Mouse (Mus musculus): ENCODE results near the gene Bcam.
"Not testable (repeated sequence)": the region's sequence is repeated elsewhere in the genome, so short reads cannot be mapped to it uniquely, and the experiment has no call there.

Gene Bcam

GRCm38 (mm10) chr7:19770984-19771391 lies at the start of gene Bcam:
Gene Bcam (minus strand): TSS chr7:19771016.
- DNase-seq (ENCODE audit: extremely low spot score, low read depth, low spot score): no peak

DNA sequence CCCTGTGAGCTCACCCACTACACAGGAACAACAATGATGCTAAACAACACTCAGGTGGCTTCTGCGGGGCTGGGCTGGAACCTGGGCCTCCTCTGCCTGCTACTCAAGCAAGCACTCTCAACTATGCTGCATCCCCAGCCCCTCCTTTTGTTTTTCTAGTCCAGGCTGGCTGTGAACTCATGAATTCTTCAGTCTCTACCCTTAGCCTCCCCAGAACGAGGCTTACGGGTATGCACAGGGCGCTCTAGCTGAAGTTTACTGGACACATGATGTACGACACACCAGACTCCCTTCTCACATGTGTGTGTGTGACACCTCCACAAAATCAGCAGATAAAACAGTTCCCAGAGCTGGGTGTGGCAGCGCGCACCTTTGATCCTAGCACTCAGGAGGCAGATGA lies 48.1 kb upstream of the Bcam start:
- no peak for DNase-seq (ENCODE audit: extremely low spot score, low read depth, low spot score)

DNA sequence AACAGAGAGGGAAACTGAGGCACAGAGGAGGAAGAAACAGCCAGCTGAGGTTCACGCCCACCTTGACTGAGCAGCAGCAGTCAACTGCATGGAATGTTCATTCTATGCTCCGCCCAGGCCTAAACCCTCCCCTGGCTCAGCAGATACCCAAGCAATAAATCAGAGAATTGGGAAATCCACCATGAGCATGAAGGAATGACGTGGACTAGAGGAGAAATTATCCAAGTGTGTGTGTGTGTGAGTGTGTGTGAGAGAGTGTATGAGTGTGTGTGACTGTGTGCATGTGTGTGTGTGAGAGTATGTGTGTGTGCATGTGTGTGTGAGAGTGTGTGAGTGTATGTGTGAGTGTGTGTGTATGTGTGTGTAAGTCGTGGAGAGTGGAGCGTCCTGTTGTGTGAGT lies 47.6 kb upstream of the Bcam start:
- no peak for DNase-seq (ENCODE audit: extremely low spot score, low read depth, low spot score)

- DNase-seq (ENCODE audit: extremely low spot score, low read depth, low spot score): no peak
Observed at GRCm38 (mm10) chr7:19817382-19818105, 46.7 kb upstream of the Bcam start.

GRCm38 (mm10) chr7:19816224-19816771 lies 45.5 kb upstream of the Bcam start:
- no peak for DNase-seq (ENCODE audit: extremely low spot score, low read depth, low spot score)

DNA sequence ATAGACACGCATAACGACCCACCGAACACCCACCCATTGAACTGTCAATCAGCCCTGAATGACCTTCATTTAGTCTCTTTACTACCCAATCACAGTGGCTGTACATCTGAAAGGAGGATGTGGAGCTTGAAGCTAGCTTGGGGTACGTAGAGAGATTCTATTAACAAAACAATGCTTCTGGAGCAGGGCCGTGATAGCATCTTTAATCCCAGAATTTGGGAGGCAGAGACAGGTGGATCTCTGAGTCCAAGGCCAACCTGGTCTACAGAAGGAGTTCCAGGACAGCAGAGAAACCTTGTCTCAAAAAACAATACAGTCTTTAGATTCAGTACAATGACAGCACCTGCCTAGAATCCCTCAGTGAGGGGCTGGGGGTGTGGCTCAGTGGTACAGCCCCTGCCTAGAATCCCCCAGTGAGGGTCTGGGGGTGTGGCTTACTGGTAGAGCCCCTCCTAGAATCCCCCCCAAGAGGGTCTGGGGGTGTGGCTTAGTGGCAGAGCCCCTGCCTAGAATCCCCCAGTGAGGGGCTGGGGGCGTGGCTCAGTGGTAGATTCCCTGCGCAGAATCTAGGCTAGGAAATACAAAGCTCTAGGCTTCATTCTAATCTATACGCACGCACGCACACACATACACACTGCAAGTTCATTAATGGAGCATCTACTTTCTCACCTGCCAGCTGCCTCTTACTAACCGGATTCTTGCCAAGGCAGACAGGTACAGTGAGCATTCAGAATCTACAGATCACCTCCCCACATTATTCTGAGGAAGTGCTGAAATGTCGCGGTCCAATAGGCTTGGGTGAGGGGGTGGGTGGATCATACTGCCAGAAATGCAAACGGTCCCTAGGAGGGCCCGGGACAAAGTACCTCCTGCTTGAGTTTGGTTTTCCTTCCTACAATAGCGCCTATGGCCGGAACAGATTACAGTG lies 44.7 kb upstream of the Bcam start:
- DNase-seq (ENCODE audit: extremely low spot score, low read depth, low spot score): no peak

DNA sequence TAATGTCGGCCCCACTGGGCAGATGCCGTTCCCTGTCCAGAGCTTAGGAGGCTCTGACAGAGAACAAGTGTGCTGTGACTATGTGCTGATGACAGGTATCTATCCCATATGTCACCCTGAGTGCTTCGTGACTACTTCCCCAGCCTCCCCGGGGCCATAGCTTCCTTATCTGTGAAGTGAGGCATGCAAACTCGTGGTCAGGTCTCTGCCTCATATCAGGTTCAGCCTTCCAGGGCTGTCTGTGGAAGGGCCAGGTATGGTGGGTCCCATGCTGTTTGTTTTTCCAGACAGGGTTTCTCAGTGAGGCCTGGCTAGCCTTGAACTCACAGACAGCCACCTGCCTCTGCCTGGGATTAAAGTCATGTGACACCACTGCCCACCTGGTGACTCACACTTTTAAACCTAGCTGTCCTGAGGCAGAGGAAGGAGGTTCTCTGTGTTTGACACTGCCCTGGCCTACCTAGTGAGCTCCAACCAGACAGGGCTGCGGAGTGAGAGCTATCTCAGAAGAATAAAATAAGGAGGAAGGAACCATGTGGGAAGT lies 42.8 kb upstream of the Bcam start:
- no peak for DNase-seq (ENCODE audit: extremely low spot score, low read depth, low spot score)

GRCm38 (mm10) chr7:19813161-19813560 lies 42.3 kb upstream of the Bcam start:
- no peak for DNase-seq (ENCODE audit: extremely low spot score, low read depth, low spot score)

GRCm38 (mm10) chr7:19811114-19811513 lies 40.3 kb upstream of the Bcam start:
- DNase-seq (ENCODE audit: extremely low spot score, low read depth, low spot score): no peak

- DNase-seq (ENCODE audit: extremely low spot score, low read depth, low spot score): no peak
Observed at GRCm38 (mm10) chr7:19809369-19809768, 38.6 kb upstream of the Bcam start.

DNA sequence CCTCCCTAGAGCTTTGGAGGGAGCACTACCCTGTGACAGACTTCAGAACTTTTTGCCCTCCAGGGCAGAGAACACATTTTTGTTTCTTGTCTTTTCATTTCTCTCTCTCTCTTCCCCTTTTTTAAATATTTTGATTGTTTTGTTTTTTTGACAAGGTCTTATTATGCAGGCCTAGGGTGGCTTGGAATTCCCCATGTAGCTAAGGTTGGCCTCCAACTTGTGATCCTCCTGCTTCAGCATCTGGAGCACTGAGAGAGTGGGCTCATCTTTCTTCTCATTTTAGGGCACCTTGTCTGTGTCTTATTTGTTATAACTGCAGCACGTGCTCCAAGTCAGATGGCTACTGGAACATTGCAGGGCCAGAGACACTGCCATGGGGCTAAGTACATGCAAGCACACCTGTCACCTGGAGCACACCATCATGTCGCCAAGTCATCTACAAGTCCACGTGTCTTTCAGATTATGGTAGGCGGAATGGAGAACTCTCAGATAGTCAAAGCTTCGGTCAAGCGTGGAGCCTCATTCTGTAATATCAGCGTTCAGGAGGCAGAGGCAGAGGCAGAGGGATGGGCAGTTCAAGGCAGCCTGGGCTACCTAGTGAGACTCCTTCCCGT lies 35.6 kb upstream of the Bcam start:
- DNase-seq (ENCODE audit: extremely low spot score, low read depth, low spot score): no peak

GRCm38 (mm10) chr7:19802995-19803394 lies 32.2 kb upstream of the Bcam start:
- DNase-seq (ENCODE audit: extremely low spot score, low read depth, low spot score): no peak

DNA sequence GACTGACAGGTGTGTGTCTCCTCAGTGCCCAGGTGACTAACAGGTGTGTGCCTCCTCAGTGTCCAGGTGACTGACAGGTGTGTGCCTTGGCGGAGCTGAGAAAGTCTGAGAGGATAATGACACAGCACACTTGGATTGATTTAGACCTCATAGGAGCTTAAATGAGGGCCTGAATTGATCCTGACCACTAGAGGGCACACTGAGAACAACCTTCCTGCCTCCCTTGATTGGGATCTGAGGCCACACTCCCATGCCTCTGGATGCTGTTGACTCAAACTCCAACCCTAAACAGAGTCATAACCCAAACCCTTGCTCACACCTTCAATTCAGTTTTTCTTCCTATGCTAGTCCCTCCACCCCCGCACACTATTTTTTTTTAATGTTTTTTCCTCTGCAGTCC lies 29.9 kb upstream of the Bcam start:
- no peak for DNase-seq (ENCODE audit: extremely low spot score, low read depth, low spot score)

DNA sequence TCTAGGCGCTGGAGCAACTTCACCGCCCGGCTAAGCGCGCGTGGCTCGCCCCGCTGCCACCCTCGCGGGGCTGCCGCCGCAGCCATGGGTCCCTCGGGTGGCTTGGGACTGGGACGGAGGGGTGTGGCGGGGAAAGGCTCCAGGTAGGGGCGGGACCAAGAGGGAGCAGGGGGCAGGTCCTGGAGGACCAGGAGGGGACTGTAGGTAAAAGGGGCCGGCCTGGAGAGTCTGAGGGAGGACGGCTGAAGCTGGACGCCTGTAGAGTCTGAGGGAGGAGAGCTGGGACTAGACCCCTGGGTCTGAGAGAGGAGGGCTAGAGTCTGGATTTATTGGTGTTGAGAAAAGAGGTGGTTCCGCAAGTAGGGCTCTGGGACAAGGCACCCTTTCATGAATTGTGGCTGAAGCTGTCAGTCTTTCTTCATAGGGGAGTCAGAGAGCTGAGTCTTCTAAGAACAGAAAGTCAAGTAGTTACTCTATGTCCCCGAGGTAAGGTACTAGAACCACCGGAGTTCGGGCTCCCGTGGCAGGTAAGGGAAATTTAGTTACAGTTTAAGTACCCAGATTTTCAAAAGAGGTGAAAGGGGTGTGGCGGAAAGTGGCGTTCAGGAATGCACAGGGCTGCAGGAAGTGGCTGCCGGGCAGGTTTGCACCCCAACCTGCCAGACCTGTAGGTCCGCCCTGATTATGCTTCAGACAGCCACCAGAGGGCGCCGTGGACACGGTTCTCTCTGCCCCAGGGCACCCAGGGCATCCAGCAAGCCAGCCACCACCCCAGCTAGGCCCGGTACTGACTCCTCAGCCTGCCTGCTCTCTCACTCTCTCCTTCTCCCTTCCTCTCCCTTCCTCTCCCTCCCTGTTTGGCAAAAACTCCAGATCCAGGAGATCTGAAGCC lies 26.1 kb upstream of the Bcam start, which contains the start of gene Cblc:
Gene Cblc (minus strand): TSS at position 113 of the 892 bp plus-strand sequence.
- no peak for DNase-seq (ENCODE audit: extremely low spot score, low read depth, low spot score)

GRCm38 (mm10) chr7:19796254-19796653 lies 25.4 kb upstream of the Bcam start:
- DNase-seq (ENCODE audit: extremely low spot score, low read depth, low spot score): no peak

GRCm38 (mm10) chr7:19795236-19795635 lies 24.4 kb upstream of the Bcam start:
- DNase-seq (ENCODE audit: extremely low spot score, low read depth, low spot score): no peak

DNA sequence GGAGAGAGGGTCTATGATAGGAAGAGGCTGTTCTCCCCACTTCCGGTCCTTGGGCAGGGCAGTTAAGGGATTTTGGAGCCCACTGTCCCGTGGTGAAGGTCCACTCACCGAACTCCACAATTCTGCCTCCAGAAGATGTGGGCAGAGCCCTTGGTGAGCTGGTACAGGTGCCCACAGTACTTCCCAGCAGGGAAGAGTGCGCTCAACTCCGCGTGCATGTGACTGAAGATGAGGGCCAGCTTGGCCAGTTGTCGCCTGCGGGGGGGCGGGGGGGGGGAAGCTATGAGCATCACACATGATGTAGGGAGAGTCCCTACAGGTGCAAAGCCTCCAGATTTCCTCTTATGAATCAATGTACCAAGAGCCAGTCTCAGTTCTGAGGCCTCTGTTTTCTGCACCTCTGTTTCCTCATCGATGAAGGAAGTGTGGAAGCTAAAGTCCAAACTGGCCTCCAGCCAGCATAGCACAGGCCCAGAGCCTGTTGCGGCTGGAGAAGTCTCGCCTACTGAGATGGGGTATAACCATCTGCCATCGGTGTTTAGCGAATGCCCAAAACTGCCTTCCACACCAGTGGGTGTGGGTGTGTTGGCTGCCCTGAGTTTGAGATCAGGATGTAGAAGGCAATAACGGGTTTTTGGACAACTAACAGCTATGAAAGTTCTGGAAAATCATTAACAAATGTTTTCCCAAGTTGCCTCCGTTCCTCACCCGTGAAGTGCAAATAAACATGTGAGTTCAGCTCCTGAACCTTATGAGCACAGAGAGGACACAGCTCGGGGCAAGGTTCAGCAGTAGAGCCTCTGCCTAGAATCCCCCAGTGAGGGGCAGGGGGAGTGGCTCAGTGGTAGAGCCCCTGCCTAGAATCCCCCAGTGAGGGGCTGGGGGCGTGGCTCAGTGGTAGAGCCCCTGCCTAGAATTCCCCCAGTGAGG lies 22.1 kb upstream of the Bcam start:
- DNase-seq (ENCODE audit: extremely low spot score, low read depth, low spot score): no peak

GRCm38 (mm10) chr7:19791504-19791903 lies 20.7 kb upstream of the Bcam start:
- not testable (repeated sequence) for DNase-seq (ENCODE audit: extremely low spot score, low read depth, low spot score)

- no peak for DNase-seq (ENCODE audit: extremely low spot score, low read depth, low spot score)
Observed at GRCm38 (mm10) chr7:19789904-19790347, 19.1 kb upstream of the Bcam start.
